8 mouse cellular contexts compared by ENCODE assay signal in the genomic region with DNA sequence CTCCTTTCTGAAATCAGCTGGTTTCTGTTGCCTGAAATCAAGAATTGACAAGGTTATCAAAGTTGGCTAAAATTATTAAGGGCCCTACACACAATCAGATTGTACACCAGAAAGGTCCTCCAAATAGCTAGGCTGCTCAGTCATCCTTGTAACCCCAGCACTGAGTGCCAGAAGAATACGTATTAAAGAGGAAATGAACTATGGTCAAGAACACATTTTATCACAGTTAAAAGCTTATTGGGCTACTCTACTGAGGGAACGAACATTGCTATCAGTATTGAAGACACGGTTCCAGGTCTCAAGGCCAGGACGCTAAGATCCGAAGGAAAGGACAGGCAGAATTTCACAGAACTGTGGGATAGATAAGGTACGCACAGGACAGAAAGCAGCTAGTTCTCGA. TPM values are rescaled to one million over a fixed set of nuclear protein-coding genes. Genes with fewer than 3 reads are reported as not detected.
A peak's percentile ranks its signal among the peaks of the same experiment; 100 is the strongest.
DNase-seq lines count a peak whose midpoint lies in the region; ATAC-seq and TF ChIP-seq lines count a peak whose summit lies in the region.

No protein-coding gene starts in this region.

- TF ChIP-seq POLR2A in ES-Bruce4 (IDR thresholded peaks at IDR 0.05; ENCODE audit: insufficient read depth, low read length) = no peak

- no peak for TF ChIP-seq EP300 in ES-Bruce4 (IDR thresholded peaks at IDR 0.05; ENCODE audit: insufficient read depth, low read depth, low read length)

- TF ChIP-seq CTCF in ES-Bruce4 (IDR thresholded peaks at IDR 0.05; ENCODE audit: low read depth, low read length) = no peak
- TF ChIP-seq CTCF in forebrain, postnatal 0 days (IDR thresholded peaks at IDR 0.05; ENCODE audit: low read depth) = no peak

- DNase-seq in heart, postnatal 25 days (ENCODE audit: low spot score) = no peak
- DNase-seq in forebrain, postnatal 0 days = no peak
- DNase-seq in midbrain, embryonic 10.5 days (ENCODE audit: low spot score) = no peak
- no peak for DNase-seq in spleen, adult 18-20 months
- DNase-seq in cerebellum, adult 8-10 months = no peak
- DNase-seq in layer of hippocampus, postnatal 25 days (ENCODE audit: extremely low spot score in 1 of 2, low spot score in 1 of 2) = no peak

- ATAC-seq in heart, embryonic 13.5 days (ENCODE audit: extremely low read depth, insufficient number of reproducible peaks, low FRiP score, low TSS enrichment) = no peak
- no peak for ATAC-seq in forebrain, postnatal 0 days

- peak overlapping the region; percentile 99 for H3K4me2 ChIP-seq in heart, embryonic 13.5 days
- H3K4me2 ChIP-seq in forebrain, postnatal 0 days (ENCODE audit: low read depth) = peak overlapping the region; percentile 88

- no peaks in the 10 kb centered on the region for H3K9me3 ChIP-seq in heart, embryonic 13.5 days
- no peaks in the 10 kb centered on the region for H3K9me3 ChIP-seq in ES-Bruce4 (replicated peaks; ENCODE audit: control insufficient read depth, insufficient read depth, low read length, poor library complexity, severe bottlenecking)
- no peaks in the 10 kb centered on the region for H3K9me3 ChIP-seq in forebrain, postnatal 0 days (ENCODE audit: low read length)
- H3K9me3 ChIP-seq in midbrain, embryonic 10.5 days (replicated peaks) = no peaks in the 10 kb centered on the region

- H3K4me1 ChIP-seq in heart, embryonic 13.5 days = peaks cover 18% of the 10 kb centered on the region
- H3K4me1 ChIP-seq in ES-Bruce4 (ENCODE audit: control insufficient read depth, insufficient read depth, low read length) = no peaks in the 10 kb centered on the region
- 0 out of 2 replicates have a peak, but pooled peaks cover 4% of the 10 kb centered on the region for H3K4me1 ChIP-seq in forebrain, postnatal 0 days (ENCODE audit: insufficient read depth)
- peaks cover 16% of the 10 kb centered on the region for H3K4me1 ChIP-seq in midbrain, embryonic 10.5 days

- peak overlapping the region; percentile 68 for H3K4me3 ChIP-seq in heart, embryonic 13.5 days
- H3K4me3 ChIP-seq in ES-Bruce4 (ENCODE audit: low read depth, low read length) = peak overlapping the region; percentile 69
- peak overlapping the region; percentile 60 for H3K4me3 ChIP-seq in forebrain, postnatal 0 days (ENCODE audit: low read depth, low read length)
- H3K4me3 ChIP-seq in midbrain, embryonic 10.5 days = peak overlapping the region; percentile 67

- H3K27me3 ChIP-seq in heart, embryonic 13.5 days (replicated peaks) = no peaks in the 10 kb centered on the region; the same call in 1 of the 2 replicates
- no peaks in the 10 kb centered on the region for H3K27me3 ChIP-seq in ES-Bruce4 (ENCODE audit: control insufficient read depth, insufficient read depth, low read length, poor library complexity, severe bottlenecking)
- H3K27me3 ChIP-seq in forebrain, postnatal 0 days (ENCODE audit: insufficient read depth, low read length) = 0 out of 2 replicates have a peak, but pooled peaks cover 4% of the 10 kb centered on the region
- no peaks in the 10 kb centered on the region for H3K27me3 ChIP-seq in midbrain, embryonic 10.5 days (ENCODE audit: low read depth, poor library complexity, severe bottlenecking)

- WGBS in heart, embryonic 13.5 days = 3% methylated on average over 7 of the region's 7 CpGs
- WGBS in forebrain, postnatal 0 days = 3% methylated on average over 7 of the region's 7 CpGs
- 5% methylated on average over 7 of the region's 7 CpGs for WGBS in midbrain, embryonic 10.5 days

- peak overlapping the region; percentile 65 for H3K27ac ChIP-seq in heart, embryonic 13.5 days (replicated peaks)
- no peak overlapping the region for H3K27ac ChIP-seq in ES-Bruce4 (ENCODE audit: insufficient read depth, low read length)
- H3K27ac ChIP-seq in forebrain, postnatal 0 days (ENCODE audit: low read depth, low read length) = no peak overlapping the region
- H3K27ac ChIP-seq in midbrain, embryonic 10.5 days (replicated peaks) = peak overlapping the region; percentile 83

- H3K36me3 ChIP-seq in heart, embryonic 13.5 days = no peaks in the 10 kb centered on the region
- H3K36me3 ChIP-seq in ES-Bruce4 (ENCODE audit: control insufficient read depth, insufficient read depth, low read length, poor library complexity, severe bottlenecking) = peaks cover 12% of the 10 kb centered on the region
- H3K36me3 ChIP-seq in forebrain, postnatal 0 days (ENCODE audit: insufficient read depth) = no peaks in the 10 kb centered on the region
- no peaks in the 10 kb centered on the region for H3K36me3 ChIP-seq in midbrain, embryonic 10.5 days

- peak overlapping the region; percentile 83 for H3K9ac ChIP-seq in heart, embryonic 13.5 days
- H3K9ac ChIP-seq in ES-Bruce4 (ENCODE audit: low read depth, poor library complexity, severe bottlenecking) = peak overlapping the region; percentile 41
- peak overlapping the region; percentile 63 for H3K9ac ChIP-seq in forebrain, postnatal 0 days

- intact Hi-C loops in heart, postnatal 25 days (cut with DNase I) = loop anchor here (1.0 to 5.0 kb wide), 4 partner anchors 18 to 285 kb away; no protein-coding TSS in a partner anchor

RNA-seq across cellular contexts. Expression of a gene that starts 0.6 kb away (rescaled TPM):
- polyA plus RNA-seq in heart, embryonic 13.5 days (2015; fragmentation: Nextera tagmentation; extraction: Ambion mirVana) = 6.3 and 6.9 TPM in 2 replicates
- total RNA-seq in heart, postnatal 25 days (2021) = 10 to 100 TPM; 21.8 to 26.1 TPM
- 44.7 and 50.1 TPM in 2 replicates for polyA plus RNA-seq in ES-Bruce4 (2011; ENCODE audit: insufficient read depth, insufficient read length, low read depth, missing spikeins)
- total RNA-seq in forebrain, postnatal 0 days (2014; rRNA removed) = 2.8 and 3.7 TPM in 2 replicates
- 22.2 and 26.6 TPM in 2 replicates for polyA plus RNA-seq in forebrain, postnatal 0 days (2015; fragmentation: Nextera tagmentation; extraction: Ambion mirVana)
- 12.7 and 15.7 TPM in 2 replicates for polyA plus RNA-seq in midbrain, embryonic 10.5 days (2016; fragmentation: Nextera tagmentation; extraction: Ambion mirVana)
- total RNA-seq in layer of hippocampus, postnatal 25 days (2021) = 10 to 100 TPM; 32.7 to 36.9 TPM

RNA-seq across cellular contexts. Expression of a gene that starts 19.7 kb away (rescaled TPM):
- 3.8 and 4.2 TPM in 2 replicates for polyA plus RNA-seq in heart, embryonic 13.5 days (2015; fragmentation: Nextera tagmentation; extraction: Ambion mirVana)
- 10 to 100 TPM; 17.1 to 19.6 TPM for total RNA-seq in heart, postnatal 25 days (2021)
- polyA plus RNA-seq in ES-Bruce4 (2011; ENCODE audit: insufficient read depth, insufficient read length, low read depth, missing spikeins) = 9.4 and 10.0 TPM in 2 replicates
- 1.8 and 2.3 TPM in 2 replicates for total RNA-seq in forebrain, postnatal 0 days (2014; rRNA removed)
- 1.5 and 2.0 TPM in 2 replicates for polyA plus RNA-seq in forebrain, postnatal 0 days (2015; fragmentation: Nextera tagmentation; extraction: Ambion mirVana)
- polyA plus RNA-seq in midbrain, embryonic 10.5 days (2016; fragmentation: Nextera tagmentation; extraction: Ambion mirVana) = 1.3 and 1.9 TPM in 2 replicates
- total RNA-seq in layer of hippocampus, postnatal 25 days (2021) = 1 to 10 TPM; 5.1 to 5.8 TPM

RNA-seq across cellular contexts. Expression of a gene that starts 45.7 kb away (rescaled TPM):
- polyA plus RNA-seq in heart, embryonic 13.5 days (2015; fragmentation: Nextera tagmentation; extraction: Ambion mirVana) = 158 and 169 TPM in 2 replicates
- total RNA-seq in heart, postnatal 25 days (2021) = 10 to 100 TPM; 57.5 to 61.3 TPM
- 281 and 286 TPM in 2 replicates for polyA plus RNA-seq in ES-Bruce4 (2011; ENCODE audit: insufficient read depth, insufficient read length, low read depth, missing spikeins)
- 180 and 191 TPM in 2 replicates for total RNA-seq in forebrain, postnatal 0 days (2014; rRNA removed)
- polyA plus RNA-seq in forebrain, postnatal 0 days (2015; fragmentation: Nextera tagmentation; extraction: Ambion mirVana) = 222 TPM in 2 replicates
- 228 and 233 TPM in 2 replicates for polyA plus RNA-seq in midbrain, embryonic 10.5 days (2016; fragmentation: Nextera tagmentation; extraction: Ambion mirVana)
- 100 to 1,000 TPM; 133 to 137 TPM for total RNA-seq in layer of hippocampus, postnatal 25 days (2021)

Comparison
In these comparisons a context has a peak if more than half of its experiments do, and no peak if none do; other contexts are left out.
1. H3K27ac ChIP-seq: peak in heart, embryonic 13.5 days (single experiment) and midbrain, embryonic 10.5 days (single experiment); none in ES-Bruce4 (single experiment) and forebrain, postnatal 0 days (single experiment).
2. Peak in every context shown above with its lines, with median percentiles within 50 percentile points of each other: H3K4me3 ChIP-seq and H3K9ac ChIP-seq.